Comparison of ENCODE assay signal across 9 mouse cellular contexts in the genomic region with DNA sequence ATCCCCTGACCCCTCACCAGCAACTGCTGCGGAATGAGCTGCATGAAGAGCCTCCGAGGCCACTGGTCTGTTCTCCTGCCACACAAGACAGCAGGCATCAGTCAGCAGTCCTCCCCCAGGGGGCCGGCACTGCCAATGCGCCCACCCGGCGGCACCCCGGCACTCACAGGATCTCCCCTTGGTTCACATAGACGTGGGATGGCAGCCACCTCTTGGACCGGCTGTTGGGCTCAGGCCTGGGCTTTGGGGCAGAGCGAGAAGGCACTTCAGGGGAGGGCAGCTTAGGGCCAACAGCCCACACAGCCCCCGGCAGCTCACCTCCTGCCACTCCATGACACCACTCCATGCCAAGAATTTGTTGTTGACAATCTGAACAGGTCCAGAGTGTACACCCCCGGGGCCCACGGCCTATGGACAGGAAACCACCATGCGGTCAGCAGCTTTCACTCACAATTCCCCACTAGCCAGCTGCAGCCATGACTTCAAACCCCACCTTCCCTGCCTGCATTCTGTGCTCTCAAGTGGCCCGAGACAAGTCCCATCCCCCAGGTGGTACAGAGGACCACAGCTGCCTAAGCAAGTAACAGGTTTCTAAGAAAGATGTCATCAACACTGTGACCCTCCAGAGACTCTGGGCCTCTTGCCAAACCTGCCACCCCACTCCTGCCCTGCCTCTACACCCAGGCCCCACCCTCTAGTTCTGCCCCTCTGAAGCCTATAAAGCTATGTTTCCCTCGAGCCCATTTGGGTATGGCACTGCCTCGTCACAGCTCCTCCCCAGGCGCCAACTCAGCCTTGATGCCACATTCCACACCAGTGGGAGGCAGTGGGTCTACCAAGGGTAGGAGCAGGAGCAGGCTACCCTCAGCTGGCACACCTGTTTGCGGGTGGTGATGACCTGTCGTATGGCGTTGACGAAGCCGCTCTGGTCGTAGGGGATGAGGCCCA. TPM values are rescaled to one million over a fixed set of nuclear protein-coding genes. Genes with fewer than 3 reads are reported as not detected.
DNase-seq lines count a peak whose midpoint lies in the region; ATAC-seq and TF ChIP-seq lines count a peak whose summit lies in the region.
"Had no signal": no experiment of that assay in that cellular context is flagged by ENCODE, and none has a peak within 500 bp of the region (broad histone marks: within the 10 kb centered on the region; RNA-seq: fewer than 3 reads in every experiment).

No protein-coding gene starts in this region.

- 0 out of 2 replicates have a peak overlapping the region, but pooled peaks have one; percentile 94 for H3K4me2 ChIP-seq in forebrain, embryonic 13.5 days
- H3K4me2 ChIP-seq in forebrain, embryonic 16.5 days (ENCODE audit: low read length): no peak overlapping the region
- no peak overlapping the region for H3K4me2 ChIP-seq in midbrain, postnatal 0 days (ENCODE audit: low read depth, low read length, poor library complexity, severe bottlenecking)
- no peak overlapping the region; the same call in 1 of the 2 replicates for H3K4me2 ChIP-seq in intestine, embryonic 15.5 days (replicated peaks)
- peak overlapping the region; percentile 80; the same call in 1 of the 2 replicates for H3K4me2 ChIP-seq in neural tube, embryonic 15.5 days
- no peak overlapping the region for H3K4me2 ChIP-seq in liver, embryonic 11.5 days

- no peaks in the 10 kb centered on the region for H3K27me3 ChIP-seq in forebrain, embryonic 13.5 days
- H3K27me3 ChIP-seq in forebrain, embryonic 16.5 days (replicated peaks; ENCODE audit: control insufficient read depth, insufficient read depth, low read length): no peaks in the 10 kb centered on the region
- H3K27me3 ChIP-seq in midbrain, embryonic 10.5 days (ENCODE audit: low read depth, poor library complexity, severe bottlenecking): no peaks in the 10 kb centered on the region
- H3K27me3 ChIP-seq in midbrain, postnatal 0 days (ENCODE audit: insufficient read depth, low read length): no peaks in the 10 kb centered on the region
- H3K27me3 ChIP-seq in intestine, embryonic 15.5 days (replicated peaks): no peaks in the 10 kb centered on the region
- no peaks in the 10 kb centered on the region for H3K27me3 ChIP-seq in neural tube, embryonic 15.5 days (replicated peaks)
- no peaks in the 10 kb centered on the region for H3K27me3 ChIP-seq in liver, embryonic 11.5 days (replicated peaks; ENCODE audit: control insufficient read depth, insufficient read depth, low read length)
- H3K27me3 ChIP-seq: hindbrain, embryonic 15.5 days had no signal

- H3K4me1 ChIP-seq in forebrain, embryonic 13.5 days: peaks cover 55% of the 10 kb centered on the region
- H3K4me1 ChIP-seq in forebrain, embryonic 16.5 days (replicated peaks; ENCODE audit: control insufficient read depth, insufficient read depth, low read length): peaks cover 44% of the 10 kb centered on the region
- H3K4me1 ChIP-seq in midbrain, embryonic 10.5 days: peaks cover 53% of the 10 kb centered on the region
- H3K4me1 ChIP-seq in midbrain, postnatal 0 days (ENCODE audit: insufficient read depth, low read length): peaks cover 23% of the 10 kb centered on the region
- H3K4me1 ChIP-seq in intestine, embryonic 15.5 days (replicated peaks): peaks cover 59% of the 10 kb centered on the region
- peaks cover 62% of the 10 kb centered on the region for H3K4me1 ChIP-seq in neural tube, embryonic 15.5 days
- H3K4me1 ChIP-seq in liver, embryonic 11.5 days (replicated peaks; ENCODE audit: control insufficient read depth, insufficient read depth, low read length): peaks cover 39% of the 10 kb centered on the region

- peak overlapping the region; percentile 32; the same call in 1 of the 2 replicates for H3K27ac ChIP-seq in forebrain, embryonic 13.5 days
- H3K27ac ChIP-seq in forebrain, embryonic 16.5 days (ENCODE audit: low read length): no peak overlapping the region
- 0 out of 2 replicates have a peak overlapping the region, but pooled peaks have one; percentile 28 for H3K27ac ChIP-seq in midbrain, embryonic 10.5 days (replicated peaks)
- no peak overlapping the region for H3K27ac ChIP-seq in midbrain, postnatal 0 days (ENCODE audit: low read depth, low read length)
- H3K27ac ChIP-seq in intestine, embryonic 15.5 days: peak overlapping the region; percentile 9; the same call in 1 of the 2 replicates
- H3K27ac ChIP-seq in neural tube, embryonic 15.5 days (replicated peaks): peak overlapping the region; percentile 68
- H3K27ac ChIP-seq in liver, embryonic 11.5 days (ENCODE audit: low read depth, low read length): no peak overlapping the region

- peak overlapping the region; percentile 51; the same call in 1 of the 2 replicates for H3K9ac ChIP-seq in forebrain, embryonic 13.5 days
- no peak overlapping the region for H3K9ac ChIP-seq in forebrain, embryonic 16.5 days (replicated peaks; ENCODE audit: low read depth, low read length)
- H3K9ac ChIP-seq in midbrain, postnatal 0 days (replicated peaks; ENCODE audit: low read length, poor library complexity, severe bottlenecking): no peak overlapping the region
- no peak overlapping the region for H3K9ac ChIP-seq in intestine, embryonic 15.5 days
- H3K9ac ChIP-seq in neural tube, embryonic 15.5 days (replicated peaks): no peak overlapping the region
- H3K9ac ChIP-seq in liver, embryonic 11.5 days (ENCODE audit: low read depth, low read length): no peak overlapping the region
- H3K9ac ChIP-seq: hindbrain, embryonic 15.5 days had no signal

- no peaks in the 10 kb centered on the region for H3K9me3 ChIP-seq in forebrain, embryonic 13.5 days (replicated peaks)
- H3K9me3 ChIP-seq in forebrain, embryonic 16.5 days (ENCODE audit: control insufficient read depth, low read length): no peaks in the 10 kb centered on the region
- no peaks in the 10 kb centered on the region for H3K9me3 ChIP-seq in midbrain, embryonic 10.5 days (replicated peaks)
- no peaks in the 10 kb centered on the region for H3K9me3 ChIP-seq in midbrain, postnatal 0 days (ENCODE audit: low read length)
- no peaks in the 10 kb centered on the region for H3K9me3 ChIP-seq in intestine, embryonic 15.5 days
- no peaks in the 10 kb centered on the region for H3K9me3 ChIP-seq in neural tube, embryonic 15.5 days (replicated peaks)
- H3K9me3 ChIP-seq in liver, embryonic 11.5 days (ENCODE audit: control insufficient read depth, low read length): no peaks in the 10 kb centered on the region
- H3K9me3 ChIP-seq: hindbrain, embryonic 15.5 days had no signal

- peaks cover 63% of the 10 kb centered on the region for H3K36me3 ChIP-seq in forebrain, embryonic 13.5 days (ENCODE audit: poor library complexity, severe bottlenecking)
- H3K36me3 ChIP-seq in forebrain, embryonic 16.5 days (ENCODE audit: control insufficient read depth, insufficient read depth): peaks cover 28% of the 10 kb centered on the region
- peaks cover 81% of the 10 kb centered on the region for H3K36me3 ChIP-seq in midbrain, embryonic 10.5 days
- H3K36me3 ChIP-seq in midbrain, postnatal 0 days (ENCODE audit: insufficient read depth, low read length): peaks cover 38% of the 10 kb centered on the region
- H3K36me3 ChIP-seq in intestine, embryonic 15.5 days: peaks cover 38% of the 10 kb centered on the region
- H3K36me3 ChIP-seq in neural tube, embryonic 15.5 days: peaks cover 45% of the 10 kb centered on the region
- H3K36me3 ChIP-seq in liver, embryonic 11.5 days (ENCODE audit: control insufficient read depth, insufficient read depth, low read length): peaks cover 44% of the 10 kb centered on the region

- 87% methylated on average over 24 of the region's 24 CpGs for WGBS in forebrain, embryonic 13.5 days
- WGBS in forebrain, embryonic 16.5 days: 80% methylated on average over 24 of the region's 24 CpGs
- 92% methylated on average over 24 of the region's 24 CpGs for WGBS in midbrain, embryonic 10.5 days
- WGBS in midbrain, postnatal 0 days: 79% methylated on average over 24 of the region's 24 CpGs
- 79% methylated on average over 24 of the region's 24 CpGs for WGBS in intestine, embryonic 15.5 days
- 83% methylated on average over 24 of the region's 24 CpGs for WGBS in neural tube, embryonic 15.5 days
- WGBS in liver, embryonic 11.5 days: 86% methylated on average over 24 of the region's 24 CpGs

- 0 out of 2 replicates have a peak overlapping the region, but pooled peaks have one; percentile 0 for H3K4me3 ChIP-seq in forebrain, embryonic 13.5 days
- H3K4me3 ChIP-seq in forebrain, embryonic 16.5 days (replicated peaks; ENCODE audit: low read length): no peak overlapping the region
- peak overlapping the region; percentile 30 for H3K4me3 ChIP-seq in midbrain, embryonic 10.5 days
- H3K4me3 ChIP-seq in midbrain, postnatal 0 days (ENCODE audit: low read depth, low read length): no peak overlapping the region
- H3K4me3 ChIP-seq in intestine, embryonic 15.5 days (replicated peaks): no peak overlapping the region
- H3K4me3 ChIP-seq in neural tube, embryonic 15.5 days (replicated peaks): no peak overlapping the region
- no peak overlapping the region for H3K4me3 ChIP-seq in liver, embryonic 11.5 days (ENCODE audit: low read depth, low read length)

- no peak for DNase-seq in midbrain, embryonic 10.5 days (ENCODE audit: low spot score)
- no peak for DNase-seq in midbrain, postnatal 0 days (ENCODE audit: low spot score)
- DNase-seq in liver, embryonic 11.5 days (ENCODE audit: low spot score): no peak

- no peak for ATAC-seq in forebrain, embryonic 13.5 days
- ATAC-seq in forebrain, embryonic 16.5 days: no peak
- ATAC-seq in midbrain, postnatal 0 days (ENCODE audit: low FRiP score): no peak
- no peak for ATAC-seq in intestine, embryonic 15.5 days
- ATAC-seq in neural tube, embryonic 15.5 days (ENCODE audit: low FRiP score): no peak
- ATAC-seq in inflammation-experienced regulatory T-cells, adult 6 months: no peak
- ATAC-seq in liver, embryonic 11.5 days (replicated peaks; ENCODE audit: low FRiP score): no peak

- no peak for TF ChIP-seq CTCF in midbrain, postnatal 0 days (IDR thresholded peaks at IDR 0.05)

RNA-seq across cellular contexts. Expression of a gene that starts 4.7 kb away (rescaled TPM):
- 558 and 574 TPM in 2 replicates for polyA plus RNA-seq in forebrain, embryonic 13.5 days (2015; fragmentation: Nextera tagmentation; extraction: Ambion mirVana)
- polyA plus RNA-seq in forebrain, embryonic 16.5 days (2015; fragmentation: Nextera tagmentation; extraction: Ambion mirVana): 551 and 582 TPM in 2 replicates
- polyA plus RNA-seq in midbrain, embryonic 10.5 days (2016; fragmentation: Nextera tagmentation; extraction: Ambion mirVana): 478 and 516 TPM in 2 replicates
- 484 and 500 TPM in 2 replicates for total RNA-seq in midbrain, postnatal 0 days (2014; rRNA removed)
- polyA plus RNA-seq in midbrain, postnatal 0 days (2015; fragmentation: Nextera tagmentation; extraction: Ambion mirVana): 430 and 439 TPM in 2 replicates
- polyA plus RNA-seq in intestine, embryonic 15.5 days (2015; fragmentation: Nextera tagmentation; extraction: Ambion mirVana): 239 and 253 TPM in 2 replicates
- polyA plus RNA-seq in neural tube, embryonic 15.5 days (2015; fragmentation: Nextera tagmentation; extraction: Ambion mirVana): 433 and 459 TPM in 2 replicates
- polyA plus RNA-seq in inflammation-experienced regulatory T-cells, adult 6 months (2017; shearing (Covaris generic)): 1 to 10 TPM; 1.9 to 5.6 (median 3.2) TPM
- 162 and 164 TPM in 2 replicates for polyA plus RNA-seq in liver, embryonic 11.5 days (2014; fragmentation: Nextera tagmentation; extraction: Ambion mirVana)

RNA-seq across cellular contexts. Expression of a gene that starts 7.9 kb away (rescaled TPM):
- polyA plus RNA-seq in forebrain, embryonic 13.5 days (2015; fragmentation: Nextera tagmentation; extraction: Ambion mirVana): 34.9 and 38.1 TPM in 2 replicates
- polyA plus RNA-seq in forebrain, embryonic 16.5 days (2015; fragmentation: Nextera tagmentation; extraction: Ambion mirVana): 29.4 and 32.6 TPM in 2 replicates
- 38.1 and 38.4 TPM in 2 replicates for polyA plus RNA-seq in midbrain, embryonic 10.5 days (2016; fragmentation: Nextera tagmentation; extraction: Ambion mirVana)
- 29.5 and 32.4 TPM in 2 replicates for total RNA-seq in midbrain, postnatal 0 days (2014; rRNA removed)
- 31.2 and 31.5 TPM in 2 replicates for polyA plus RNA-seq in midbrain, postnatal 0 days (2015; fragmentation: Nextera tagmentation; extraction: Ambion mirVana)
- polyA plus RNA-seq in intestine, embryonic 15.5 days (2015; fragmentation: Nextera tagmentation; extraction: Ambion mirVana): 25.9 and 29.0 TPM in 2 replicates
- polyA plus RNA-seq in neural tube, embryonic 15.5 days (2015; fragmentation: Nextera tagmentation; extraction: Ambion mirVana): 29.2 and 29.6 TPM in 2 replicates
- polyA plus RNA-seq in inflammation-experienced regulatory T-cells, adult 6 months (2017; shearing (Covaris generic)): 10 to 100 TPM; 43.2 to 49.7 (median 46.8) TPM
- polyA plus RNA-seq in liver, embryonic 11.5 days (2014; fragmentation: Nextera tagmentation; extraction: Ambion mirVana): 30.9 and 32.5 TPM in 2 replicates

RNA-seq across cellular contexts. Expression of a gene that starts 16.0 kb away (rescaled TPM):
- 81.5 and 95.5 TPM in 2 replicates for polyA plus RNA-seq in forebrain, embryonic 13.5 days (2015; fragmentation: Nextera tagmentation; extraction: Ambion mirVana)
- 121 and 122 TPM in 2 replicates for polyA plus RNA-seq in forebrain, embryonic 16.5 days (2015; fragmentation: Nextera tagmentation; extraction: Ambion mirVana)
- 77.8 and 89.4 TPM in 2 replicates for polyA plus RNA-seq in midbrain, embryonic 10.5 days (2016; fragmentation: Nextera tagmentation; extraction: Ambion mirVana)
- total RNA-seq in midbrain, postnatal 0 days (2014; rRNA removed): 79.7 and 129 TPM in 2 replicates
- 115 and 126 TPM in 2 replicates for polyA plus RNA-seq in midbrain, postnatal 0 days (2015; fragmentation: Nextera tagmentation; extraction: Ambion mirVana)
- polyA plus RNA-seq in intestine, embryonic 15.5 days (2015; fragmentation: Nextera tagmentation; extraction: Ambion mirVana): 71.0 and 71.3 TPM in 2 replicates
- 105 and 110 TPM in 2 replicates for polyA plus RNA-seq in neural tube, embryonic 15.5 days (2015; fragmentation: Nextera tagmentation; extraction: Ambion mirVana)
- 10 to 100 TPM; 43.9 to 66.0 (median 60.6) TPM for polyA plus RNA-seq in inflammation-experienced regulatory T-cells, adult 6 months (2017; shearing (Covaris generic))
- 50.5 and 53.3 TPM in 2 replicates for polyA plus RNA-seq in liver, embryonic 11.5 days (2014; fragmentation: Nextera tagmentation; extraction: Ambion mirVana)

RNA-seq across cellular contexts. Expression of a gene that starts 16.1 kb away (rescaled TPM):
- 93.1 and 95.4 TPM in 2 replicates for polyA plus RNA-seq in forebrain, embryonic 13.5 days (2015; fragmentation: Nextera tagmentation; extraction: Ambion mirVana)
- 103 and 110 TPM in 2 replicates for polyA plus RNA-seq in forebrain, embryonic 16.5 days (2015; fragmentation: Nextera tagmentation; extraction: Ambion mirVana)
- 89.5 and 98.1 TPM in 2 replicates for polyA plus RNA-seq in midbrain, embryonic 10.5 days (2016; fragmentation: Nextera tagmentation; extraction: Ambion mirVana)
- total RNA-seq in midbrain, postnatal 0 days (2014; rRNA removed): 104 and 120 TPM in 2 replicates
- polyA plus RNA-seq in midbrain, postnatal 0 days (2015; fragmentation: Nextera tagmentation; extraction: Ambion mirVana): 89.1 and 91.0 TPM in 2 replicates
- polyA plus RNA-seq in intestine, embryonic 15.5 days (2015; fragmentation: Nextera tagmentation; extraction: Ambion mirVana): 112 and 116 TPM in 2 replicates
- 89.9 and 92.0 TPM in 2 replicates for polyA plus RNA-seq in neural tube, embryonic 15.5 days (2015; fragmentation: Nextera tagmentation; extraction: Ambion mirVana)
- polyA plus RNA-seq in inflammation-experienced regulatory T-cells, adult 6 months (2017; shearing (Covaris generic)): 1 to 10 TPM; 1.1 to 4.5 (median 3.7) TPM
- 46.5 and 53.9 TPM in 2 replicates for polyA plus RNA-seq in liver, embryonic 11.5 days (2014; fragmentation: Nextera tagmentation; extraction: Ambion mirVana)

RNA-seq across cellular contexts. Expression of a gene that starts 27.6 kb away (rescaled TPM):
- 145 and 165 TPM in 2 replicates for polyA plus RNA-seq in forebrain, embryonic 13.5 days (2015; fragmentation: Nextera tagmentation; extraction: Ambion mirVana)
- polyA plus RNA-seq in forebrain, embryonic 16.5 days (2015; fragmentation: Nextera tagmentation; extraction: Ambion mirVana): 158 and 166 TPM in 2 replicates
- 213 and 220 TPM in 2 replicates for polyA plus RNA-seq in midbrain, embryonic 10.5 days (2016; fragmentation: Nextera tagmentation; extraction: Ambion mirVana)
- total RNA-seq in midbrain, postnatal 0 days (2014; rRNA removed): 153 and 182 TPM in 2 replicates
- polyA plus RNA-seq in midbrain, postnatal 0 days (2015; fragmentation: Nextera tagmentation; extraction: Ambion mirVana): 150 and 154 TPM in 2 replicates
- 88.2 and 91.8 TPM in 2 replicates for polyA plus RNA-seq in intestine, embryonic 15.5 days (2015; fragmentation: Nextera tagmentation; extraction: Ambion mirVana)
- 136 and 141 TPM in 2 replicates for polyA plus RNA-seq in neural tube, embryonic 15.5 days (2015; fragmentation: Nextera tagmentation; extraction: Ambion mirVana)
- polyA plus RNA-seq in inflammation-experienced regulatory T-cells, adult 6 months (2017; shearing (Covaris generic)): 10 to 100 TPM in 2 of 3 experiments, 1 to 10 TPM in 1; 7.1 to 14.1 (median 11.1) TPM
- 66.8 and 72.5 TPM in 2 replicates for polyA plus RNA-seq in liver, embryonic 11.5 days (2014; fragmentation: Nextera tagmentation; extraction: Ambion mirVana)

Comparison
In these comparisons a context has a peak if more than half of its experiments do, and no peak if none do; other contexts are left out.
1. H3K27ac ChIP-seq: peak in forebrain, embryonic 13.5 days (single experiment), midbrain, embryonic 10.5 days (single experiment), intestine, embryonic 15.5 days (single experiment) and neural tube, embryonic 15.5 days (single experiment); none in forebrain, embryonic 16.5 days (single experiment), midbrain, postnatal 0 days (single experiment) and liver, embryonic 11.5 days (single experiment).
2. H3K4me2 ChIP-seq: peak in forebrain, embryonic 13.5 days (single experiment) and neural tube, embryonic 15.5 days (single experiment); none in forebrain, embryonic 16.5 days (single experiment), midbrain, postnatal 0 days (single experiment), intestine, embryonic 15.5 days (single experiment) and liver, embryonic 11.5 days (single experiment).
3. H3K4me3 ChIP-seq: peak in forebrain, embryonic 13.5 days (single experiment) and midbrain, embryonic 10.5 days (single experiment); none in forebrain, embryonic 16.5 days (single experiment), midbrain, postnatal 0 days (single experiment), intestine, embryonic 15.5 days (single experiment), neural tube, embryonic 15.5 days (single experiment) and liver, embryonic 11.5 days (single experiment).
4. RNA of a gene that starts 4.7 kb away (polyA plus RNA-seq): 551 to 582 TPM in forebrain, embryonic 16.5 days, 558 to 574 TPM in forebrain, embryonic 13.5 days, 478 to 516 TPM in midbrain, embryonic 10.5 days, 433 to 459 TPM in neural tube, embryonic 15.5 days, 430 to 439 TPM in midbrain, postnatal 0 days, 239 to 253 TPM in intestine, embryonic 15.5 days and 162 to 164 TPM in liver, embryonic 11.5 days; 1.9 to 5.6 TPM in inflammation-experienced regulatory T-cells, adult 6 months; every median in the first group is over 10 times any median in the second.